Mouse (Mus musculus) left cerebral cortex, postnatal 14 days (tissue): ENCODE measurements around the gene 1700028P14Rik. TPM values are rescaled to one million over a fixed set of nuclear protein-coding genes. Genes with fewer than 3 reads are reported as not detected.

ENCODE experiments used
- DNase-seq, 2 experiments: peaks; one replicate each; pipeline ENCODE4 v3.0.0; 2021 to 2022; ENCODE audit warnings: low spot score in 2 of 2, mixed read lengths in 1 of 2
- intact Hi-C: fragments of 180-260 bp; cut with DNase I; formaldehyde crosslinking; loops from one replicate; pipeline ENCODE4 v1.15.1; 2025
- total RNA-seq, 2 experiments: library from RNA; stranded (reverse); gene quantifications; 2 replicates each; pipeline ENCODE4 v1.2.3; 2021

The 1700028P14Rik gene
- total RNA-seq, 2 experiments from 2014 or later = 1.5 to 3.2 TPM

GRCm38 (mm10) chr19:23631611-23632492 is 20.8 kb downstream of the 1700028P14Rik start:
- DNase-seq = no peak
- intact Hi-C loops = no loop called here

GRCm38 (mm10) chr19:23614268-23614667 is 38.3 kb downstream of the 1700028P14Rik start:
- DNase-seq = peak in 1 of 2 experiments; percentile 15
- intact Hi-C loops = no loop called here

GRCm38 (mm10) chr19:23609724-23610123 is 42.9 kb downstream of the 1700028P14Rik start:
- intact Hi-C loops = no loop called here

GRCm38 (mm10) chr19:23607951-23608350 is 44.7 kb downstream of the 1700028P14Rik start:
- intact Hi-C loops = no loop called here

More at GRCm38 (mm10) chr19:23609724-23610123, 42.9 kb downstream of the 1700028P14Rik start:
- DNase-seq = no peak

GRCm38 (mm10) chr19:23594950-23595349 is 57.7 kb downstream of the 1700028P14Rik start:
- DNase-seq = peak in 1 of 2 experiments; percentile 57
- intact Hi-C loops = no loop called here

More at GRCm38 (mm10) chr19:23607951-23608350, 44.7 kb downstream of the 1700028P14Rik start:
- no peak for DNase-seq

- intact Hi-C loops = loop anchor here (5.0 kb wide), 2 partner anchors 179 to 384 kb away; partner anchors contain the start of gene Apba1
- peak; percentile 20 to 59 for DNase-seq
Measured at GRCm38 (mm10) chr19:23578606-23579355, 73.8 kb downstream of the 1700028P14Rik start.

GRCm38 (mm10) chr19:23576685-23577084 is 75.9 kb downstream of the 1700028P14Rik start:
- intact Hi-C loops = loop anchor here (5.0 kb wide), 2 partner anchors 181 to 386 kb away; partner anchors contain the start of gene Apba1
- DNase-seq = no peak

GRCm38 (mm10) chr19:23563693-23564092 is 88.9 kb downstream of the 1700028P14Rik start:
- peak; percentile 18 to 60 for DNase-seq
- intact Hi-C loops = no loop called here

GRCm38 (mm10) chr19:23562588-23562987 is 90.0 kb downstream of the 1700028P14Rik start:
- intact Hi-C loops = no loop called here

GRCm38 (mm10) chr19:23562061-23562460 is 90.6 kb downstream of the 1700028P14Rik start:
- intact Hi-C loops = no loop called here
- no peak for DNase-seq

More at GRCm38 (mm10) chr19:23562588-23562987, 90.0 kb downstream of the 1700028P14Rik start:
- no peak for DNase-seq

- DNase-seq = no peak
- intact Hi-C loops = no loop called here
Measured at GRCm38 (mm10) chr19:23553450-23553849, 99.2 kb downstream of the 1700028P14Rik start.

GRCm38 (mm10) chr19:23545604-23546003 is 107.0 kb downstream of the 1700028P14Rik start:
- intact Hi-C loops = no loop called here
- peak in 1 of 2 experiments; percentile 42 for DNase-seq

- DNase-seq = no peak
- intact Hi-C loops = no loop called here
Measured at GRCm38 (mm10) chr19:23543244-23544004, 109.2 kb downstream of the 1700028P14Rik start.

GRCm38 (mm10) chr19:23542759-23543158 is 109.9 kb downstream of the 1700028P14Rik start:
- DNase-seq = no peak
- intact Hi-C loops = no loop called here

GRCm38 (mm10) chr19:23535700-23536099 is 116.9 kb downstream of the 1700028P14Rik start:
- DNase-seq = no peak
- intact Hi-C loops = no loop called here

- DNase-seq = peak; percentile 23 to 37
- intact Hi-C loops = no loop called here
Measured at GRCm38 (mm10) chr19:23531899-23532298, 120.7 kb downstream of the 1700028P14Rik start.

- peak; percentile 78 to 81 for DNase-seq
- intact Hi-C loops = loop anchor here (2.0 to 5.0 kb wide), 2 partner anchors 151 to 225 kb away; no protein-coding TSS in a partner anchor
Measured at GRCm38 (mm10) chr19:23523711-23524110, 128.9 kb downstream of the 1700028P14Rik start.

- DNase-seq = no peak
- intact Hi-C loops = loop anchor here (2.0 to 5.0 kb wide), 2 partner anchors 150 to 223 kb away; no protein-coding TSS in a partner anchor
Measured at GRCm38 (mm10) chr19:23521831-23522230, 130.8 kb downstream of the 1700028P14Rik start.

- no peak for DNase-seq
- intact Hi-C loops = loop anchor here (5.0 kb wide), 1 partner anchor 149 kb away; no protein-coding TSS in a partner anchor
Measured at GRCm38 (mm10) chr19:23521071-23521470, 131.5 kb downstream of the 1700028P14Rik start.
